Mouse (Mus musculus): ENCODE results near the gene Fgfr4. TPM values are rescaled to one million over a fixed set of nuclear protein-coding genes. Genes with fewer than 3 reads are reported as not detected.

Fgfr4 gene
- 10 to 100 TPM; 35.9 to 61.1 TPM for total RNA-seq (2021)
- long read RNA-seq, experiment 1, transcript Fgfr4-201 (18 exons, 3,324 nt) = major isoform, 23 of 45 reads
- long read RNA-seq, experiment 1, partial matches to known transcripts = 12 of 45 reads
- long read RNA-seq, experiment 1, other reads (novel, unspliced or antisense) = 10 of 45 reads
- long read RNA-seq, experiment 2, transcript Fgfr4-201 (18 exons, 3,324 nt) = major isoform, 8 of 19 reads
- long read RNA-seq, experiment 2, partial matches to known transcripts = 9 of 19 reads
- long read RNA-seq, experiment 2, other reads (novel, unspliced or antisense) = 2 of 19 reads

DNA sequence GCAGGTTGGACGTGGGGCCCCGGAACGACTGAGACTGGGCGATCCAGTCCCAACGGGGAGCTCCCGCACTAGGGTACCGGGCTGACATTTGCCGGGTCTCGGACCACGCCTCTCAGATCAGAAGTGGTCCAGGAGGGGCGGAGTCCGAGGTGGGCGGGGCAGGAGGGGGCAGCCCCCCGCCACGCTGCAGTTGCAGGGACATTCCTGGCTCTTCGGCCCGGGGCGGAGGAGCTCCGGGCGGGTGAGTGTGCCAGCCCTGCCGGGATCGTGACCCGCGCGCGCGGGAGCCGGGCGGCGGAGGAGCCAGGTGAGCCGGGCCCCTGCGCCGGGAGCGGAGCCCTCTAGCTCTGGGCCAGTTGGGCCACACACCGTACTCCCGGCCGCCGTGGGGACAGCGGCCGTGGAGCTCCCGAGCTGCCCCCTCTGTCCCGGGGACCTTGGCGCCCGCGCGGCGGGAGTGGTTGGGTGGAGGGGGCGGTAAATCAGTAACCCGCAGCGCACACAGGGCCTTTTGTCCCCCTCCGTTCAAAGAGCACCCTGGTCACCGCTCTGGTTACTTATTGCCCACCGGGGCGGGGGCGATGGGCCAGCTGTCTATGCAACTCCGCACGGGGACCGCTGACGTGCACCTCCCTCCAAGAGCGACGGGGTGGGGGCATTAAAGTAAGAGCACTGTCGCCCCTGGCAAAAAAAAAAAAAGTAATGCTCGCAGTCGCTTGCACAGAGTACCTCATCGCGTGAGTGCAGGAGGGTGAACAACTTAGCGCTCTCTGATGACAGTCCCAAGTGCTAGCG lies at the start of gene Fgfr4:
Gene Fgfr4 (plus strand): TSS at position 20 of the 795 bp plus-strand sequence.
- DNase-seq = peak; percentile 87 to 88

DNA sequence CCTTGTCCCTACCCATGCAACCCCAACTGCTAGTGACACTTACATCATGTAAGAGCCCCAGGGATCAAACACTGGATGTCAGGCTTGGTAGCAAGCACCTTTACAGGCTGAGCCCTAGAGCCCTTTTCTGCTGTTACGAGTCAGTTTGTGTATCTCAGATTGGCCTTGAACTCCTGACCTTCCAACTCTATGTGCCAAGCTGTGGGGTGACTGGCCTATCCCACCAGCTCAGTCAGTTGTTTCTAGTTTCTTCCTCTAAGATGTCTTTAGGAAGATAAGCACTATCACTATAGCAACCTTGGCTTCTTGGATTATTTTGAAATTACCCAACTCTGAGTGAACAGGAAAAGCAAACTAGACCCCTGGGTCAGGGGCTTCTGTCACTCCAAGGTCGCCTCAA lies 49.1 kb upstream of the Fgfr4 start:
- no peak for DNase-seq

DNA sequence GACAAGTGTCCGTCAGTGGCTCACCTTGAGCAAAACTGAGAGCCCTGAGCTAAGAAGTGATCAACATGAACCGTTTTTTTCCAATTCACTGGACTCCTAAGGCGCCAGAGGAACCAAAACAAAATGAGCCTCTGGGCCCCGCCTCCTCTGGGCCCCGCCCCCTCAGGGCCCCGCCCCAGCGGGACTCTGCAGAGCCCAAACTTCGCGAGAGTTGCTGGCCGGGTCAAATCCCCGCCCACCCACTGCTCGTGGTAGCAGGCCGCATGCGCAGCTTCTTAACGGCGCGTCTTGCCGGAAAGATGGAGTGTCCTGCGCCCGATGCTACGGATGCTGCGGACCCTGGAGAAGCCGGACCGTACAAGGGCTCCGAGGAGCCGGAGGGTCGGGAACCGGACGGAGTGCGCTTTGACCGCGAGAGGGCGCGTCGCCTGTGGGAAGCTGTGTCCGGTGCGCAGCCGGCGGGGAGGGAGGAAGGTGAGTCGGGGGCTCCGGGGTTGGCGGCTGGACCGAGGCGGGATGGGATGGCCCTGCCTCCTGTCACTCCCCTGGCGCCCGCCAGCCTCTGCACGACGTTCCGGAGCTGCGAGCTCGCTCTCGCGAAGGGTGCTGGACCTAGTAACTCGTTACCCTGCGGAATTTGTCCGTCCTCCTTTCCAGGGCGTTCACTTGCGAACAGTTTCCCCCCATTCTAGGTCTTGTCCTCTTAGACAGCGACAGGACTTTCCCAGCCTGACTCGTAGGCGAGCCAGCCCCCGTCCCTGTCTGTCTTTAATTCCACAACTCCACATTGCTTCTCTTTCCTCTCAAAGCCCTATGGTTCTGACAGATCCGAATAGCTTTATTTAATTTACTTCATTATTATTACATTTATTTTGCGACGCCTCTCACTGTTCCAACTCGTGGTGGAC lies 47.1 kb upstream of the Fgfr4 start, which contains the start of gene Zfp346:
Gene Zfp346 (plus strand): TSS at position 267 of the 908 bp plus-strand sequence.
- DNase-seq = peak; percentile 99 to 100

DNA sequence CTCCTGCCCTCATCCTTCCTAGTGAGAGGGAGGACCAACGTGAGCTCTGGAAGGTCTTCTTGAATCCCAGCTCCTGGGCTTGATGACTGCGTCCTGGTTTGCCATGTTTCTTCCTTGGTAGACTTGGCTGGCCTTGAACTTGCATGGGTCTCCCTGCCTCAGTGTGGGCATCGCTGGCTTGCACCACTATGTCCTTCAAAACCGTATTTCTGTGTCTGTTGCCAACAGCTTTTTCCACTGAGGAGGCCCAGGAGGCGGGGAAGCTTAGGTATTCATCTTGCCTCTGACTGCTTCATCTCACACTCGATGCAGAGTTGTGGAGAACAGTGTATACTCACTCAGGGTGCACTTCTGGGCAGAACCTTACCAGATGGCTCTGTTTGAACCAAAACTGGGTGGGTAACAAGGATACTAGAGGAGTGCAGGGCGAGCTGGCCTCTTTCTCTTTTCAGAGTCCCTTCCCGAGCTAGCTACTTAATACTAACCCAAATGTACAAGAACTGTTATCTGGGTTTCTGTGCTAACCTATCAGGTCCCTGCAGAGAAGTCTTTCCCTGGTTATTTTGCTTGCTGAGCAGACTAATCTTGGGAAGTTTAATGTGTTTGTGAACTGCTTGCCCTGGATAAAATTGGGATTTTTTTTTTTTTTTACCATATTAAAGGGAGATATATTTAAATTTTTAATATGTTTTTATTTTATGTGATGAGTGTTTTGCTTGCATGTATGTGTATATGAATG lies 46.3 kb upstream of the Fgfr4 start:
- DNase-seq = peak; percentile 66 to 79

DNA sequence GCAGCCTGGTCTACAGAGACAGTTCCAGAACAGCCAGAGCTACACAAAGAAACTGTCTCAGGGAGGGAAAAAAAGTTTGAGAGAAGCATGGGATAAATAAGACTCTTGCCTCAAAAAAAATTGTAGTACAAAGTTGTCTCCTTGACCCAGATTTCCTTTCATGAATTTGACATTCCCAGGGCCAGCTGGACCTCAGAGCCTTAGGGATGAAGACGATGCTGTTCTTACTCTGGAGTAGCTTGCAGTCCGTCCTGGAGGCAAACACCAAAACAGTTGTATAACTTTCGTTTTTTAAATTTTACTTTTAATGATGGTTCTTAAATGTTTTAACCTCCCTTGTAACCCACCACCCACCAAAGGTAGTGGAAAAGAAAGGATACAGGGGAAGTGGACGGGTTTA lies 45.3 kb upstream of the Fgfr4 start:
- DNase-seq = peak in 1 of 2 experiments; percentile 12

DNA sequence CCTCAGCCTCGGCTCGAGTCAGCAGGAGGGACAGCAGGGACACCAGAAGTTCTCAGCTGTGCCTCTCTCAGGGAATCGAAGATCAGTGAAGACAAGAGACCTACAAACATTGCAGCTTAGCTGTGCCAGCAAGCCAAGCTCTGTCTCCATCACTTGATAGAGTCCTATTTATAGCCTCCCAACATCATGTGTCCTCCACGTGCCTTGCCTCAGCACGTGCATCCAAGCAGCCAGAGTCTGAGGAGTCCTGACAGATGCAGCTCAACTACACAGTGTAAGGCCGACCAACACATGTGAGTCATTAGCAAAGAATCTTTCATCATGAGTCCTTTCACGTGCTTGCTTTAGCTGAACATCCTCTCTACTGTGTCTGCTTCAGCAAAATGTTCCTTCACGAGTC lies 44.7 kb upstream of the Fgfr4 start:
- peak; percentile 66 to 74 for DNase-seq

DNA sequence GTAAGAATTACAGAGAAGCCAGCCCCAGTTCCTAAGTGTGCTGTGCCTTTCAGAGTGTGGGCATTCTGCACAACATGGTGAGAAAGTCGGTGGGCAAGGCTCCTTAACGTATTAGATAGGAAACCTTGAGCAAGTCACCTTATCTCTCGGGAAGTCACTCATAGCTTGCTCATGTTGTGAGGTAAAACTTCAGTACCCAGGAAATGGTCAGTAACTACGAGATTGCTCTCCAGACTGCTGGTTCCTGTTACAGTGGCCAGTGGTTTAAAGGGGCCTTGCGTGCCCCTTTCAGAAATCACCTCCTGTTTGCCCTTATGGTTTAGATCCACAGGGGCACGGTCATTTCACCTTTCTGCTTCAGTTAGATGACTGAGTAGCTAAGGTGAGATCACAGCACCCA lies 38.1 kb upstream of the Fgfr4 start:
- DNase-seq = no peak

DNA sequence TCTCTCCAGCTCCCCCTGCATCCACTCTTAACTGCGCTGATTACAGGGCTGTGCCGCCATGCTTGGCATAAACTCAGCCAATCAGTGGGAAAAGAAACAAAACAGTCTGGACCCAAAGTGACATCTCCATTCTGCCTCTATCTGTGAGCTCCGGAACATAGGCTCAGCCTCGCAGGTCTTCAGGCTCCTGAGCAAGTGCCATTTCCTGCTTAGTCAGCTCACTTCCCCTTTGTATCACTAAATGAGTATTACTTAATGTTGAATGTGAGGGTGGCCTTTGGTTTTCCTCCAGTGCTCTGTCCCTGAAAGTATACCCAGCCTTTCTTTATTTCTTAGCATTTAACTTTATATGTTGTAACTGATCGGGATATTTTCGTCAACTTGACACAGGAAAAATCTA lies 27.5 kb upstream of the Fgfr4 start:
- no peak for DNase-seq

DNA sequence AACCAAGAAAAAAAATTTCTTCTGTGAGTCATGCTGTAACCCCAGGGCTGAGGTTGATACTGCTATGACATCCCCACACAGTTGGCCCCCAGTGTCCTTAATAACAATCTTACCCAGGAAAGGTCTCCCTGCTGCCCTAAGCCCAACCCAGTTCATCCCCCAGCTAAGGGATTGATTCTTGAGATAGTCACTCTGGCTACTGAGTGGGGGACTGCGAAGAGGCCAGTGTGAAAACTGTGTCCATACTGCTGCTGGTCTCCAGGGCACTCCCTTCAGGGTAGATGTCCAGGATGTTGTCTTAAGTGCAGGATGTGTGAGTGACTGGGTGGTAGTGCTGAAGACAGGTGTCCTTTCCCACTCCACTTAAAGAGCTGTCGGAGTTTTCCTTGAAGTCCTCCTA lies 19.0 kb upstream of the Fgfr4 start, which contains the start of gene Gm17617:
Gene Gm17617 (minus strand): TSS at position 101 of the 400 bp plus-strand sequence.
- DNase-seq = no peak

DNA sequence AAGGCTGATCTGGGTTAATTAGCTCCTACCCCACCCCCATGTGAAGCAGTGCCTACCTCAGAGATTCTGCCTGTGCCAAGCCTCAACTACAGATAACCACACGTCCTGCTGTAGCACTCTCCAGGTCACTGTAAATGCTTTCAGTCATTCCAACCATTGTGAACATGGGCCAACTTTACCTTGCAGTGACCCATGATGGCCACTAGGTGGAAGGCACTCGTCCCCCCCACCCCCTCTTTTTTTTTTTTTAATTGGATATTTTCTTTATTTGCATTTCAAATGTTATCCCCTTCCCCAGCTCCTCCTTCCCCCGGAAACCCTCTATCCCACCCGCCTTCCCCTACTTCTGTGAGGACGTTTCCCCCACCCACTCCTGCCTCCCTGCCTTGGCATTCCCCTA lies 17.1 kb upstream of the Fgfr4 start:
- DNase-seq = no peak

DNA sequence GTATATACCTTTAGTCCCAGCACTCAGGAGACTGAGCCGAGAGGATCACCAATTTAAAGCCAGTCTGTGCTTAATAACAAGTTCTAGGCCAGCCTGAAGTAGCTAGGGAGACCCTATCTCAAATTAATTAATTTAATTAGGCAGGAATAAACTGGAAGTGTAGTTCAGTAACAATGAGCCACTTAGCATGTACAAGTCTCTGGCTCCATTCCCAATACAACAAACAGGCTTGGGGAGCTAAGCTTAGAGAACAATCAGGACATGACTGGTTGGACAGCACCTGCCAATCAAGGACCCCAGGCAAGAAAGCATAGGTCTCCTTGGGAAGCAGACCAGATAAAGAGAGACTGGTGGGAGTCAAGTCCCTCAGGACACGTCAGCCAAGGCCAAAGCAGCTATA lies 12.2 kb upstream of the Fgfr4 start:
- no peak for DNase-seq

DNA sequence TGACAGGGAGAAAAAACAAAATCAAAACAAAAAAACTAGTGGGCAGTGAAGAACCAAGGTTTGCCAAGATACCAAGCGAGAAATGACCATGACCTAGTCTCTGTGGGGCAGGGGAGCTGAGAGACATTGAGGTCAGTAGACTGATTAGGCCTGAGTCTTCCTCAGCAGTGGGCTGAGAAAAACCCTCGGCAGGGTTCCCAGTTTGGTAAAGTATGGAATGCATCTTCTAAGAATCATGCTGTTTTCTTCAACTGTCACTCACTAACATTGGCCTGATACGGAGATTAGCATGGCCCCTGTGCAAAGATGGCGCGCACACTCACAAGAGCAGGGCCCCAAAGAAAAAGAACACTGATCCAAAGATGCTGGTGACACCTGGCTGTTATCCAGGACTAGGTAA lies 1.5 kb downstream of the Fgfr4 start:
- no peak for DNase-seq

DNA sequence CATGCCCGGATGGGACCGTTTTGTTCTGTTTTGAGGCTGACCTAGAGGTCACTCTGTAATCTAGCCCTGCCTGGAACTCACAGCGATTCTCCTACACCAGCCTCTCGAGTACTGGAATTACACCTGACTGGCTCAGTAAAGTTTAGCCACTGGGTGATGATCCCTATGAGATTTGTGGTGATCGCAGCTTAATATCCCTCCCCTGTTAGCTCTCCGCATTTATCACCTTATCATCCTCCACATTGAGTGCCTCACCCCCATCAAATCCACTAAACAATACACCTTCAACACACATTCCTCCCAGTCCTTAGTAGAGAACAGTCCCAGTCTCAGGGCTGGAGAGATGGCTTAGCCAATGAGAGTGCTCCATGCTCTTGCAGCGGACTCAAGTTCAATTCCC lies 9.9 kb downstream of the Fgfr4 start:
- no peak for DNase-seq

DNA sequence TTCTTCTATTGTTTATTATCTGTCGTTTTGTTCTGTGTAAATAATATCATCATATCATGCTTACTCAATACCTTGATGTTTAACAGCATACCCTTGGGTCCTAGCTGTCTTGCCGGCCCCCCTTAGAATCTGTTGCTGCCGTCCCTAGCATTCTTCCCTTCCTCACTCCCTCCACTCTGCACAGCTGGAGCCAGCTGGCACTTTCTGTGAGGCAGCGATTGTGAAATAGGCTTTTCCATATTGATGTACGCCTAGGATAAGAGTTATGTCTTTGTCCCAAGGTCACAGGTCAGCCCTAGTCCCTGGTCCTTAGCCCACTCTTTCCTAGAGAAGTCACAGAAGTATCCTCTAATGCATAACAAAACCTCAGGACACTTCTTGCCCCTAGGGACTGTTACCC lies 11.1 kb downstream of the Fgfr4 start:
- DNase-seq = no peak

DNA sequence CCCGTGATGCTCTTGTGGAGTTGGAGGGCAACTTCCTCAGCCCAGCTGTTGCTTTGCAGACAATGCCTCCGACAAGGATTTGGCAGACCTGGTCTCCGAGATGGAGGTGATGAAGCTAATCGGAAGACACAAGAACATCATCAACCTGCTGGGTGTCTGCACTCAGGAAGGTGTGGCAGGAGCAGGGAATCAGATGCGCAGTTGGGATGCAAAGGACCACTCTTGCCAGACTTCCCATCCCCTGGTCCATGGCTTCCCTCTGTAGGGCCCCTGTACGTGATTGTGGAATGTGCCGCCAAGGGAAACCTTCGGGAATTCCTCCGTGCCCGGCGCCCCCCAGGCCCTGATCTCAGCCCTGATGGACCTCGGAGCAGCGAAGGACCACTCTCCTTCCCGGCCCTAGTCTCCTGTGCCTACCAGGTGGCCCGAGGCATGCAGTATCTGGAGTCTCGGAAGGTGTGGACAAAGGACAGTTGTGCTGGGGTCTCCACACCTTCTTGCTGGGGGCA lies 13.4 kb downstream of the Fgfr4 start:
- no peak for DNase-seq

DNA sequence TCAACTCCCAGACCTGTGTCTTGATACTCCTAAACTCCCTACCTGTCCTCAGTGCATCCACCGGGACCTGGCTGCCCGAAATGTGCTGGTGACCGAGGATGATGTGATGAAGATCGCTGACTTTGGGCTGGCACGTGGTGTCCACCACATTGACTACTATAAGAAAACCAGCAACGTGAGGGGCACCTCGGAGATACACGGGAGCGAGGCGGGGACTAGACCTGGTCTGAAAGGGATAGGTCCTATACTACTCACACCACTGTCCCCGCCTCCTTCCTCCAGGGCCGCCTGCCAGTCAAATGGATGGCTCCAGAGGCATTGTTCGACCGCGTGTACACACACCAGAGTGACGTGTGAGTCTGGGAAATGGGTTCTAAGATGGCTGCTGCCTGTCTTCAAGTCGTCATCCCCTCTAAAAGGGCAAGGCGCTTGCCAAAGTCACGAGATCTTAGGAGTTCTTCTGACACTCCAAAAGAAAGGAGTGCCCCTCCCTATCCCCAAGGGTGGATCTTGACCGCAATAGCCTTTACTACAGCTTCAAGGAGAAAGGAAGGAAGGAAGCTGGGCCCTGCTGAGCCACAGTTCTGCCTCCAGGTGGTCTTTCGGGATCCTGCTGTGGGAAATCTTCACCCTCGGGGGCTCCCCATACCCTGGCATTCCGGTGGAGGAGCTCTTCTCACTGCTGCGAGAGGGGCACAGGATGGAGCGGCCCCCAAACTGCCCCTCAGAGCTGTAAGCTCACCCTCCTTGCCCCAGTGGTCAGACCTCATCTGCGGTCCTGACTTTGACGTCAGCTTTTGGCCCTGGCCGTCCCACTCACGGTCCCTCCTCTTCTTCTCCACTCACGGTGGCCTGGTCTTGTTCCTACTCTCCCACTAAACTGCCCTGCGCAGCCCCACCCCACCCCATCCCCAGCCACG lies 14.6 kb downstream of the Fgfr4 start:
- no peak for DNase-seq

DNA sequence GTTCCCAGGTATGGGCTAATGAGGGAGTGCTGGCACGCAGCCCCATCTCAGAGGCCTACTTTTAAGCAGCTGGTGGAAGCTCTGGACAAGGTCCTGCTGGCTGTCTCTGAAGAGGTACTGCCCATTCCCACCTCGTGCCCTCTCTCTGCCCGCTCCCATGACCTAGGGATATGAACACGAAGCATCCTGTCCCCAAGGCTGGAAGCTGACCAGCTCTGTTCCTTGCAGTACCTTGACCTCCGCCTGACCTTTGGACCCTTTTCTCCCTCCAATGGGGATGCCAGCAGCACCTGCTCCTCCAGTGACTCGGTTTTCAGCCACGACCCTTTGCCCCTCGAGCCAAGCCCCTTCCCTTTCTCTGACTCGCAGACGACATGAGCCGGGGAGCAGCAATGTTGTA lies 15.4 kb downstream of the Fgfr4 start:
- no peak for DNase-seq

DNA sequence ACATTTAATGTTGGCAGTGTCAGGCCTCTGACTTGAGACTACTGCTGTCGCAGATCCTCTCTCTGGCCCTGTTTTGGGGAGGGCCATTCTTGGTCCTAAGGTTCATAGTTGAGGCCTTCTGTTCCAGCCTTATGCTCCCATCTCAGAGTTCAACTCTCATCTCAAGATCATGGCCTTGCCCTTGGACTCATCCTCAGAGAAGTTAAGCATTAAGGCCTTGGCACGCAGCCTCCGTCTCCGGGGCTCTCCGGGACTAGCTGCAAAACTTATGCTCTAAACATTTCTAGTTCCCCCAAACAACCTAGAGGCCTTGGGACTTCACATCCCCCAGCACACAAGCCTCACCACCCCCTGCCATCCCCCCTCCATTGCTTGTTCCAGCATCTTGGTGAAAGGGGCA lies 15.8 kb downstream of the Fgfr4 start:
- DNase-seq = no peak

DNA sequence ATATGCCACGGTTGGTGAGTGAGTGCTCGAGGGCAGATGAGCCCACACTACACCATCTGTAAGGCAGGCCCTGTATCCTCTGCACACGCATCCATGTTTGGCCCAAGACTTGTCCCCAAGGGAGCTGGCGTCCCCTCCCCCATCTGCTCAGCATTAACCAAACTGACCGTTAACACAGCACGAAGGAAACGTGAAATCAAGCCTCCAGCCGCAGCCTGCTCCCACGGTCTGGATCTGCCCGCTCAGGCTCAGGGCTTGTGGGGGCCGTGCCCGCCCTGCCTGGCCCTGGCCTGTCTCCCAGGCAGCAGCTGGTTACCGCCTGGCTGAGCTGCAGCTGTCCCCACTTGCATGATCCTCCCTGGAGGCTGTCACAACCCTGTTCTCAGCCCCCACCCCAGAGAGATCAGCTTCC lies 16.5 kb downstream of the Fgfr4 start:
- DNase-seq = no peak

Data from adrenal gland, postnatal 36 days (tissue).